In genomic region chr12:92109615-92110014, GRCm38 (mm10) we compare ENCODE assay signal across 23 mouse cellular contexts.
DNase-seq lines count a peak whose midpoint lies in the region; ATAC-seq and TF ChIP-seq lines count a peak whose summit lies in the region.
"Had no signal": no experiment of that assay in that cellular context is flagged by ENCODE, and none has a peak within 500 bp of the region (broad histone marks: within the 10 kb centered on the region; RNA-seq: fewer than 3 reads in every experiment).

No protein-coding gene starts in this region.

- TF ChIP-seq CTCF in kidney, adult 2 months (conservative IDR thresholded peaks at IDR 0.05; ENCODE audit: insufficient read depth, insufficient read length, low read depth, low read length): no peak

- ATAC-seq in neural tube, embryonic 15.5 days (ENCODE audit: low FRiP score): no peak

- H3K9ac ChIP-seq in neural tube, embryonic 15.5 days (replicated peaks): no peak overlapping the region
- H3K9ac ChIP-seq: embryonic facial prominence, embryonic 15.5 days; heart, embryonic 15.5 days; limb, embryonic 15.5 days; neural tube, embryonic 13.5 days had no signal

- H3K27ac ChIP-seq in kidney, adult 2 months (ENCODE audit: insufficient read depth, low read depth, low read length): no peak overlapping the region
- H3K27ac ChIP-seq in neural tube, embryonic 15.5 days (replicated peaks): peak overlapping the region; percentile 13; the same call in 1 of the 2 replicates
- H3K27ac ChIP-seq: embryonic facial prominence, embryonic 15.5 days; heart, embryonic 15.5 days; hindbrain, embryonic 10.5 days; kidney, postnatal 0 days; limb, embryonic 15.5 days; neural tube, embryonic 13.5 days had no signal

- H3K36me3 ChIP-seq in kidney, adult 2 months (ENCODE audit: control insufficient read depth, insufficient read depth, low read length): no peaks in the 10 kb centered on the region
- no peaks in the 10 kb centered on the region for H3K36me3 ChIP-seq in neural tube, embryonic 15.5 days
- H3K36me3 ChIP-seq: embryonic facial prominence, embryonic 15.5 days; heart, embryonic 15.5 days; hindbrain, embryonic 10.5 days; limb, embryonic 15.5 days; neural tube, embryonic 13.5 days had no signal

- H3K4me1 ChIP-seq in kidney, adult 2 months (ENCODE audit: control insufficient read depth, insufficient read depth, low read length): no peaks in the 10 kb centered on the region; the same call in 1 of the 2 replicates
- H3K4me1 ChIP-seq in neural tube, embryonic 15.5 days: 0 out of 2 replicates have a peak, but pooled peaks cover 3% of the 10 kb centered on the region
- H3K4me1 ChIP-seq: embryonic facial prominence, embryonic 15.5 days; heart, embryonic 15.5 days; hindbrain, embryonic 10.5 days; limb, embryonic 15.5 days; megakaryocyte, embryonic 14.5 days had no signal

- no peak for TF ChIP-seq POLR2A in kidney, adult 2 months (IDR thresholded peaks at IDR 0.05; ENCODE audit: low read depth, low read length)

- H3K9me3 ChIP-seq in neural tube, embryonic 15.5 days (replicated peaks): no peaks in the 10 kb centered on the region
- H3K9me3 ChIP-seq: embryonic facial prominence, embryonic 15.5 days; heart, embryonic 15.5 days; hindbrain, embryonic 10.5 days; limb, embryonic 15.5 days; megakaryocyte, embryonic 14.5 days; neural tube, embryonic 13.5 days had no signal

- no peak overlapping the region for H3K4me2 ChIP-seq in neural tube, embryonic 15.5 days
- H3K4me2 ChIP-seq: embryonic facial prominence, embryonic 15.5 days; heart, embryonic 15.5 days; limb, embryonic 15.5 days; neural tube, embryonic 13.5 days had no signal

- no peaks in the 10 kb centered on the region for H3K27me3 ChIP-seq in kidney, adult 2 months (replicated peaks; ENCODE audit: control insufficient read depth, insufficient read depth, low read length)
- H3K27me3 ChIP-seq in neural tube, embryonic 15.5 days (replicated peaks): no peaks in the 10 kb centered on the region
- H3K27me3 ChIP-seq: CH12.LX; embryonic facial prominence, embryonic 15.5 days; heart, embryonic 15.5 days; limb, embryonic 15.5 days; megakaryocyte, embryonic 14.5 days; neural tube, embryonic 13.5 days had no signal

- no peak overlapping the region for H3K4me3 ChIP-seq in kidney, adult 2 months (ENCODE audit: insufficient read depth, low read depth, low read length)
- H3K4me3 ChIP-seq in neural tube, embryonic 15.5 days (replicated peaks): no peak overlapping the region
- H3K4me3 ChIP-seq: embryonic facial prominence, embryonic 15.5 days; heart, embryonic 15.5 days; hindbrain, embryonic 10.5 days; limb, embryonic 15.5 days; megakaryocyte, embryonic 14.5 days; neural tube, embryonic 13.5 days had no signal

- 32% methylated on average over 3 of the region's 3 CpGs for WGBS in kidney, adult 2 months
- 46% methylated on average over 3 of the region's 3 CpGs for WGBS in neural tube, embryonic 15.5 days

- DNase-seq in cerebellum, adult 9-11 months: peak; percentile 2
- no peak for DNase-seq in cerebellum, adult 11 months
- DNase-seq in kidney, adult 2 months: peak; percentile 69
- no peak for DNase-seq in kidney, postnatal 4 days
- DNase-seq in neural tube, embryonic 10.5 days (ENCODE audit: extremely low spot score, low spot score): no peak
- no peak for DNase-seq in heart, adult 9 months (ENCODE audit: low spot score in 2 of 2)
- no peak for DNase-seq in testis, postnatal 14 days (ENCODE audit: low spot score)
- DNase-seq: adrenal gland, adult 2 months; cerebellum, adult 8-10 months; heart, adult 11 months; layer of hippocampus, adult 9-11 months; lung, postnatal 10 days; right cerebral cortex, postnatal 4 days; thymus, postnatal 25 days had no signal

Comparison
In these comparisons a context has a peak if more than half of its experiments do, and no peak if none do; other contexts are left out.
1. DNase-seq: peak in cerebellum, adult 9-11 months (single experiment) and kidney, adult 2 months (single experiment); none in cerebellum, adult 11 months (single experiment), kidney, postnatal 4 days (0 of 2), neural tube, embryonic 10.5 days (single experiment), heart, adult 9 months (0 of 2) and testis, postnatal 14 days (single experiment).